Mouse (Mus musculus) forebrain, postnatal 0 days (tissue): ENCODE results near the gene Trub1. TPM values are rescaled to one million over a fixed set of nuclear protein-coding genes. Genes with fewer than 3 reads are reported as not detected.

Experiments used
- ATAC-seq: fragments of 200-750 bp; cut with Nextera tagmentation; 2 replicates; pipeline ENCODE4 v1.8.0; 2017; ENCODE audit warnings: mild to moderate bottlenecking, moderate library complexity
- DNase-seq: peaks from one replicate; pipeline ENCODE4 v3.0.0-alpha.2; 2015
- H3K27ac ChIP-seq: fragments of 300-500 bp; sonication (generic); 2 replicates; pipeline ENCODE4 v1.5.1; 2014; ENCODE audit warnings: low read depth, mild to moderate bottlenecking, antibody characterized with exemption, low read length, moderate library complexity, mixed read lengths
- H3K27me3 ChIP-seq: fragments of 300-500 bp; sonication (generic); 2 replicates; pipeline ENCODE4 v1.6.1; 2014; ENCODE audit warnings: mild to moderate bottlenecking, low read length, mixed read lengths; ENCODE audit not compliant: insufficient read depth
- H3K36me3 ChIP-seq: fragments of 300-500 bp; sonication (generic); 2 replicates; pipeline ENCODE4 v1.6.1; 2014; ENCODE audit warnings: mild to moderate bottlenecking, moderate library complexity; ENCODE audit not compliant: insufficient read depth
- H3K4me1 ChIP-seq: fragments of 300-500 bp; sonication (generic); 2 replicates; pipeline ENCODE4 v1.6.1; 2014; ENCODE audit warnings: antibody characterized with exemption; ENCODE audit not compliant: insufficient read depth
- H3K4me2 ChIP-seq: fragments of 300-500 bp; sonication (generic); 2 replicates; pipeline ENCODE4 v1.6.1; 2014; ENCODE audit warnings: low read depth, mild to moderate bottlenecking, moderate library complexity
- H3K4me3 ChIP-seq: fragments of 300-500 bp; sonication (generic); 2 replicates; pipeline ENCODE4 v1.5.1; 2014; ENCODE audit warnings: low read depth, low read length, mixed read lengths
- H3K9ac ChIP-seq: fragments of 300-500 bp; sonication (generic); 2 replicates; pipeline ENCODE4 v1.6.1; 2014; ENCODE audit warnings: mild to moderate bottlenecking
- H3K9me3 ChIP-seq: fragments of 300-500 bp; sonication (generic); 2 replicates; pipeline ENCODE4 v1.6.1; 2016; ENCODE audit warnings: low read length
- CTCF ChIP-seq: sonication (generic); IDR thresholded peaks from 2 replicates; pipeline ENCODE4 v1.5.1; 2016; ENCODE audit warnings: antibody characterized with exemption, control low read depth, low read depth
- WGBS: fragments of 180-500 bp; shearing (Covaris S2); extraction: QIAGEN DNeasy Blood & Tissue Kit; methylation state at CpG from one replicate; pipeline ENCODE4 v1.1.7; 2014; 5-methylcytosine and 5-hydroxymethylcytosine counted together
- polyA plus RNA-seq: library from polyadenylated mRNA; unstranded; fragments of >200 nt; fragmentation: Nextera tagmentation; extraction: Ambion mirVana; gene quantifications from 2 replicates; pipeline ENCODE4 v1.2.1, GENCODE M21; 2015
- total RNA-seq: library from RNA; depleted of rRNA; stranded (reverse); fragments of >200 nt; gene quantifications from 2 replicates; pipeline ENCODE4 v1.2.3, GENCODE M21; 2014; rRNA removed

Trub1 gene
- total and polyA plus RNA-seq, 2 experiments from 2014 or later: 21.5 to 27.7 TPM

DNA sequence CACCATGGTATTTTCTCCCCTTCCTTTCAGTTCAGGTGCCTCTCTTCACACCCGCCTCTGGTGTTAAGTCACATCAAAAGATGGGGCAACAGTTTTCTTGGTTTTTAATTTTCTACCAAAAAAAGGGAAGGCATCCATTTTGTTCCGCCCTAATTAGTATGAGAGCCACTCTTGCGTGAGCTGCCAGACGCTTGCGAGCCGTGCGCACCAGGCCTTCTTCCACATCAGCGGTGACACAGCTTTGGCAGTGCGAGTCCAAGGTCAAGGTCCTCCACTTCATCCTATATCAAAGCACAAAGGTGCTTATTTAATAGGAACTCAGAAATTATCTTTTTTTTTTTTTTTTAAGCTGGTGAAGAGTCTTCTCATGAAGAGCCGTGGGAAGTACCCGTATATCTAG is 87.4 kb downstream of the Trub1 start:
- no peak for TF ChIP-seq CTCF
- Histone ChIP-seq H3K9me3 (no peaks in the 10 kb centered on the region), H3K9ac (no peak overlapping the region), H3K36me3 (no peaks in the 10 kb centered on the region), H3K27me3 (no peaks in the 10 kb centered on the region), H3K4me1 (peaks cover 12% of the 10 kb centered on the region), H3K4me2 (no peak overlapping the region), H3K27ac (no peak overlapping the region), H3K4me3 (no peak overlapping the region)
- WGBS: 81% methylated on average over 11 of the region's 11 CpGs
- ATAC-seq: no peak
- no peak for DNase-seq

Other genes starting within 250 kb of the Trub1 start
- gene Ablim1, start 138.0 kb upstream of the Trub1 start, total RNA-seq: 76.9 and 78.5 TPM in 2 replicates
- gene Ablim1, start 138.0 kb upstream of the Trub1 start, polyA plus RNA-seq: 46.2 and 47.8 TPM in 2 replicates
- 19.7 and 23.0 TPM in 2 replicates for gene Fam160b1, start 92.2 kb upstream of the Trub1 start, total RNA-seq
- gene Fam160b1, start 92.2 kb upstream of the Trub1 start, polyA plus RNA-seq: 9.0 and 10.8 TPM in 2 replicates
- gene Atrnl1, start 158.1 kb downstream of the Trub1 start, total RNA-seq: 56.7 and 59.9 TPM in 2 replicates
- 4.5 and 4.8 TPM in 2 replicates for gene Atrnl1, start 158.1 kb downstream of the Trub1 start, polyA plus RNA-seq